Mouse (Mus musculus): ENCODE data around the gene Myo1d. TPM values are rescaled to one million over a fixed set of nuclear protein-coding genes. Genes with fewer than 3 reads are reported as not detected.

The Myo1d gene
- 1.4 and 1.7 TPM in 2 replicates for polyA plus RNA-seq (2015; fragmentation: Nextera tagmentation; extraction: Ambion mirVana)

DNA sequence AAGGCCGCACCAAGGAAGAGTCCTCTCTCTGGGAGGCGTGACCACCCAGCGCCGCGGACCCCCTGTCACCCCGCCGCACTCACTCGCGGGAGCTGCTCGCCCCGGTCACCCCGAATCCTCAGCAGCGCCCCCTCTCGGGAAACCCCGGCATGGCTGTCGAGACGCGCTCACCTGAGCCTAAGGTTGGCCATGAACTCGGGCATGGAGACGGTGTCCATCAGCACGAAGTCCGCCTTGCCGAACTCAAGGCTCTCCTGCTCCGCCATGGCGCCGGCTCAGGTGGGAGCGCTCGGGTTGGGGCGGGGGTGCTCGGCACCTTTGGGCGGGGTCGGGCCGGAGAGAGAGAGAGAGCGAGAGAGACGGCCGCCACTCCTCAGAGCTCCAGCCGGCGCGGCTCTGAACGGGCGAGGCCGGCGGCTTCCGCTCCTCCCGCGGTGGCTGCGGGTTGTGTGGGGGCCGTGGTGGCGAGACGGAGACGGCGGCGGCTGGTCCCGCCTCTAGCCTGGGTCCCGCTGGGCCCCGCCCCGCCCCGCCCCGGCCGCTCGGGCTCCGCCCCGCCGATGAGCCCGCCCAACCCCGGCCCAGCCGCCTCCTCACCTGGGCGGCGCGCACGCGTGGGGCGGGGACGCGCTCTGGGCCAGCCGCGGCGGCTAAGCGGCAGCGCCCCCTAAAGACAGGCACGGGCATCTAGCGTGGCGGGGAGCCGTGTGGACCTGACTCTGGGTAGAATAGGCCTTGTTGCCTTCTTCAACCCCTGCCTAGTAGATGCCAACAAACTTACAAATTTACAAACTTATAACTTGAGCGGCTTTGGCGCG is at the start of gene Myo1d:
Gene Myo1d, minus strand, starts transcription at position 499 of the 818 bp plus-strand sequence.
- under 1% methylated on average over 49 of the region's 87 CpGs for WGBS
- peaks cover 16% of the 10 kb centered on the region for H3K27me3 ChIP-seq
- ATAC-seq = peak; percentile 96
- H3K9ac ChIP-seq = peak within 1 kb of the TSS; percentile 54
- peaks cover 17% of the 10 kb centered on the region for H3K4me1 ChIP-seq
- peak within 1 kb of the TSS; percentile 74 for H3K4me2 ChIP-seq
- H3K9me3 ChIP-seq (replicated peaks) = no peaks in the 10 kb centered on the region
- H3K4me3 ChIP-seq = peak within 1 kb of the TSS; percentile 56
- H3K27ac ChIP-seq = no peak within 1 kb of the TSS
- no peaks in the 10 kb centered on the region for H3K36me3 ChIP-seq (ENCODE audit: poor library complexity, severe bottlenecking)

DNA sequence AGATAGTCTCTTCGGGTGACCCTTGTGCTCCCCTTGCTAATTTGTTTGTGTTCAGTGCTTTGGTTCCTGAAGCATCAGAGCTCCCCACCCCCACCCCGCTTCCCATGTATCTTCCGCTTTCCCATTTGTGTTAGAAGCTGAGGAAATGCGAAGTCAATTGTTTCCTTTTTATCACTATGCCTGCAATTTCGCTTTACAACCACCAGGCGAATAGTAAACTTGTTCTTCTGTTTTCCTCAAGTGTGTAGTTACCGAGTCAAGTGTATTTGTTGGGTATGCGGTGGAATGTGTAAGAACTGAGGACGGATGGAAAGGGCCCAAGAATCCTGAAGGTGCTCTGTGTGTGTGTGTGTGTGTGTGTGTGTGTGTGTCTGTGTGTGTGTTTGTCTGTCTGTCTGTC is 42.0 kb upstream of the Myo1d start:
- Histone ChIP-seq H3K36me3 (ENCODE audit: poor library complexity, severe bottlenecking) (peaks cover 37% of the 10 kb centered on the region), H3K4me3 (no peak overlapping the region), H3K9me3 (replicated peaks) (no peaks in the 10 kb centered on the region), H3K9ac (no peak overlapping the region), H3K4me1 (peaks cover 4% of the 10 kb centered on the region), H3K27me3 (no peaks in the 10 kb centered on the region), H3K27ac (no peak overlapping the region), H3K4me2 (no peak overlapping the region)
- WGBS = 85% methylated on average over 9 of the region's 9 CpGs
- no peak for ATAC-seq

DNA sequence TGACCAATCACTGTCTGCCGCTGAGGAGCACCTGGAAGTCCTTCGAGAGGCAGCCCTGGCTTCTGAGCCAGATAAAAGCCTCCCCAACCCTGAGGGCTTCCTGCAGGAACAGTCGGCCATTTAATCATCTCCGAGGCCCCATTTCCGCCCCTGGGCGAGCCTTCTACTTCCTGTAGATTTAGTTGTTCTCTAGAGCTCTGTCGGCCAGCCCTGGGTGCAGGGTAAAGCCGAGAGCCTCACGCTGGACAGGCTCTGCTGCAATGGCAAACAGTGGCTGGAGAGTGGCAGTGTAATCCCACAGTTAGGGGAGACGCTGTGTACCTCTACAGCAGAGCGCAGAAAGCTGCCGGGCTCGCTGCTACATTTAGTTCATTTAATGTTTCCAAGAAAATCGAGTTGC is 41.5 kb upstream of the Myo1d start:
- 55% methylated on average over 14 of the region's 14 CpGs for WGBS
- Histone ChIP-seq H3K9me3 (replicated peaks) (no peaks in the 10 kb centered on the region), H3K4me2 (no peak overlapping the region), H3K27me3 (no peaks in the 10 kb centered on the region), H3K4me1 (peaks cover 4% of the 10 kb centered on the region), H3K36me3 (ENCODE audit: poor library complexity, severe bottlenecking) (peaks cover 41% of the 10 kb centered on the region), H3K4me3 (no peak overlapping the region), H3K9ac (no peak overlapping the region), H3K27ac (no peak overlapping the region)
- no peak for ATAC-seq

DNA sequence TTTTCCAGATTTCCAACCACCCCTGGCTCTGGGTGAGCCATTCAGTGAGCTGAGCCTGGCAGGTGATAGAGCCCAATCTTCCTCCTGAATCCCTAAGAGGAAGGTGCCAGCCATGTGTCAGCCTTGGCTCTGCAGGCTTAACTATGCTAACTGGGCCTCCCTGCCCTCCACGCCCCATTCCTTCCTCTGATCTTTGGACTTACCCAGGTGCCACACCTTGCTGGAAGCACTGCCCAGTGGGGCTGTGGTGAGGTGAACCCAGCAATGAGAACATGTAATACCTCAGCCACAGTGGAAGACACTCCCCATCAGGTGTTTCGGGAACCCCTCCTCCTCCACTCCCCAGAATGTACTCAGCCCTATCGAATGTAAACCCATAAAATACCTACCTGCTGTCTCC is 40.3 kb upstream of the Myo1d start:
- no peak overlapping the region for H3K4me2 ChIP-seq
- no peak overlapping the region for H3K9ac ChIP-seq
- ATAC-seq = no peak
- H3K9me3 ChIP-seq (replicated peaks) = no peaks in the 10 kb centered on the region
- 90% methylated on average over 3 of the region's 3 CpGs for WGBS
- H3K4me3 ChIP-seq = no peak overlapping the region
- peaks cover 51% of the 10 kb centered on the region for H3K36me3 ChIP-seq (ENCODE audit: poor library complexity, severe bottlenecking)
- H3K4me1 ChIP-seq = peaks cover 4% of the 10 kb centered on the region
- no peaks in the 10 kb centered on the region for H3K27me3 ChIP-seq
- H3K27ac ChIP-seq = no peak overlapping the region

DNA sequence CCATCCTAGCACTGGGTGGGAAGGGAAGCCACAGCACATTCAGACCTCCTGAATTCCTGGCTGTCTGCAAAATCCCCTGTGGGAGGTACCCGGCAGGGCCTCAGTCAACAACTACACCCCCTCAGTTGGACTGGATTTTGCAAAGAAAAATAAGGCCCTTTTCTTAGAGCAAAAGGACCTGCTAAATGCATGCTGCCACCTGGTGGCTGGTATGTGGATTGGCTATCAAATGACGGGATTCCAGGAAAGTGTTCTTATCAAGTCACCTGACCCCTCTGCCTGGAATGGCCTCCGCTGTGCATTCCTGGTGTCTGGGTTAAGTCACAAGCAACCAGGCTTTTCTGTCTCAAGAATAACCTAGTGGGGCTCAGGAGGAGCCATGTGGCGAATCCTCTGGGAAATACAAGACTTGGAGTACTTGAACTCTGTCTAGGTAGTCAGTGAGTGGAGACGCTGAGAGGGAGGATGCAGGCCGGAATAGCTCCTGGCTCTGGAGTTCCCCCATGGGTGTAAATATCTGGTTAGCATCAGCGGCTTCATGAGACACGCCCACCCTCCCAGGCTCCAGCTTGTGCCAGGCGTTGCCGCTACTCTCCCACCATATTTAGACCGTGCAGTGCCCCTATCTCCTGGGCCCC is 38.4 kb upstream of the Myo1d start:
- ATAC-seq = no peak
- H3K9me3 ChIP-seq (replicated peaks) = no peaks in the 10 kb centered on the region
- peaks cover 4% of the 10 kb centered on the region for H3K4me1 ChIP-seq
- no peaks in the 10 kb centered on the region for H3K27me3 ChIP-seq
- H3K27ac ChIP-seq = no peak overlapping the region
- no peak overlapping the region for H3K9ac ChIP-seq
- H3K4me3 ChIP-seq = no peak overlapping the region
- 40% methylated on average over 11 of the region's 11 CpGs for WGBS
- no peak overlapping the region for H3K4me2 ChIP-seq
- H3K36me3 ChIP-seq (ENCODE audit: poor library complexity, severe bottlenecking) = peaks cover 68% of the 10 kb centered on the region

DNA sequence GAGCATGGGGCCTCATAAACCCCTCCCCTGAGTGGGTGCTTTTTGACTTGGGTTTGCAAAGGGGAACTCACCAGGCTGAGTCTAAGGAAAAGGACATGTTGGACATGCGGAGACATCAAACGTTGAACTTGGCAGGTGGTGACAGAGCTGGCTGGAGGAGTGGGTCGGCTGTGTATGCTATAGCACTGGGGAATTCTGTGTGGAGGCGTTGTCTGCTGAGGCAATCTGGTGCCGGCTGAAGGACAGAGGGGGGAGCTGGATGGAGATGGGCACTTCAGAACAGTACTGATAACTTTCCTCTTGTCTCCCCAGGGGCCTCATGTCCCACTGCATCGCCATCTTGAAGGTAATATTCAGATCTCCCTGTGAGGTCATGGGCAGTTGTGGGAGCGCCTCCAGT is 35.5 kb upstream of the Myo1d start:
- H3K36me3 ChIP-seq (ENCODE audit: poor library complexity, severe bottlenecking) = peaks cover 51% of the 10 kb centered on the region

DNA sequence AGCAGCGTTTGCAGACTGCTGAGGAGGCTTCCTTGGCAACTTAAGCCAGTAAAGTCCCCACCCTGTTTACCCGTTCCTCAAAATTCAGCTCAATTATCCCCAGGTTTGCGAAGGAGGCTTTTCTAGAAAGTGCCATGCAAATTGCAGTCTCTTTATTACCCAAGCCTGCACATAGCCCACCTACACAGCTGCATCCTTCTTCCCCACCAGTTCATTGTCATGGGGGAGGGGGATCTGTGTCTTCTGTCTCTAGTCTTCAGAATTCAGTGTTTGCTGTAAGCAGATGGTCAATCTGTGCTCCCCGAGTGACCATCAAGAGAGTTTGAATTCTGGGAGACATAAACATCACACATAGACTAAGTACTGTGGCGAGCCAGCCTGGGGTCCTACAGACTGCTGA is 31.3 kb upstream of the Myo1d start:
- H3K9ac ChIP-seq = peak overlapping the region; percentile 72
- H3K9me3 ChIP-seq (replicated peaks) = no peaks in the 10 kb centered on the region
- peak overlapping the region; percentile 80 for H3K4me2 ChIP-seq
- H3K4me1 ChIP-seq = peaks cover 24% of the 10 kb centered on the region
- H3K4me3 ChIP-seq = peak overlapping the region; percentile 54
- H3K27me3 ChIP-seq = no peaks in the 10 kb centered on the region
- H3K27ac ChIP-seq = no peak overlapping the region
- H3K36me3 ChIP-seq (ENCODE audit: poor library complexity, severe bottlenecking) = peaks cover 37% of the 10 kb centered on the region
- WGBS = 23% methylated on average over 5 of the region's 5 CpGs
- ATAC-seq = no peak

More for the DNA sequence above, 35.5 kb upstream of the Myo1d start:
- WGBS = 88% methylated on average over 7 of the region's 7 CpGs
- Histone ChIP-seq H3K27me3 (no peaks in the 10 kb centered on the region), H3K4me2 (no peak overlapping the region), H3K4me3 (no peak overlapping the region), H3K27ac (no peak overlapping the region), H3K4me1 (peaks cover 22% of the 10 kb centered on the region), H3K9me3 (replicated peaks) (no peaks in the 10 kb centered on the region), H3K9ac (no peak overlapping the region)
- ATAC-seq = no peak

DNA sequence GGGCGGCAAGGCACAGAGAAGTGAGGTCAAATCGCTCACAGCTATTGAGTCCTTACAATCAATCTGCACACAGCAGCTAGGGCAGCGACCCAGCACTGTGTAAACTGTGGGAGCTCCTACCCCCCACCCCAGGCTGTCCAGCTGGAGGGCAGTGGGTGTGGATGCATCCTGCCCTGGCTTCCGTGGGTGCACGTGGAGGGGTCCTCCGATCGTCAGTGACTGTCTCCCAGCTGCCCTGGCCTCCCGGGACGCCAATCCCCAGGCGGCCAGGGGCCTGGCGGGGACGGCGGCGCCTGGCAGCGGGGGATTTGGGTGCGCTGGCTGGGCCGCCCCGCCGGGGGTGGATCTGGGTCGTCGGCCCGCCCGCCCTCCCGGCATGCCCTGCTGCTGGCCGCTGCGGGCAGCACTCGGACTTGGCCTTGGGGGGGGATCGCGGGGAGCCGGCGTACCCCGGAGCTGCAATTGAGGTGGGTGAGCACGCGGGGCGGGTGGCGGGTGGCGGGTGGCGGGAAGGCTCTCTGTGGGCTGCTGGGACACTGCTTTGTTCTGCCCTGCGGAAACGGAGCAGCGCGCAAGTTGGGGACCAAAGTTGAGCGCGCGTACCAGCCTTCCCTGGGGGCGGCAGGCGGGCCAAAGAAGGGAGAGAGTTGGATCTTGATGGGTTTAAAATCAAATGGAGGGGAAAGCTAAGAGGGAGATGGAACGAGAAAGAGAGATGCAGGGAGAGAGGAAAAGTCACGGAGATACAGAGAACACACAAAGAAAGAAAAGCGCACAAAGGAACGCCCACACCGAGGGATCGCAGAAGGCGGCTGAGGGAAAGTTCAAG is 30.4 kb upstream of the Myo1d start, which contains the start of gene Tmem98:
Gene Tmem98, plus strand, starts transcription at position 183 of the 829 bp plus-strand sequence.
- peak; percentile 81 for ATAC-seq
- peak within 1 kb of the TSS; percentile 57 for H3K27ac ChIP-seq
- peaks cover 24% of the 10 kb centered on the region for H3K4me1 ChIP-seq
- H3K27me3 ChIP-seq = no peaks in the 10 kb centered on the region
- H3K4me2 ChIP-seq = peak within 1 kb of the TSS; percentile 80
- H3K9me3 ChIP-seq (replicated peaks) = no peaks in the 10 kb centered on the region; the same call in 1 of the 2 replicates
- WGBS = 1% methylated on average over 51 of the region's 54 CpGs
- H3K36me3 ChIP-seq (ENCODE audit: poor library complexity, severe bottlenecking) = peaks cover 28% of the 10 kb centered on the region; the same call in 1 of the 2 replicates
- H3K4me3 ChIP-seq = peak within 1 kb of the TSS; percentile 54
- peak within 1 kb of the TSS; percentile 72 for H3K9ac ChIP-seq

DNA sequence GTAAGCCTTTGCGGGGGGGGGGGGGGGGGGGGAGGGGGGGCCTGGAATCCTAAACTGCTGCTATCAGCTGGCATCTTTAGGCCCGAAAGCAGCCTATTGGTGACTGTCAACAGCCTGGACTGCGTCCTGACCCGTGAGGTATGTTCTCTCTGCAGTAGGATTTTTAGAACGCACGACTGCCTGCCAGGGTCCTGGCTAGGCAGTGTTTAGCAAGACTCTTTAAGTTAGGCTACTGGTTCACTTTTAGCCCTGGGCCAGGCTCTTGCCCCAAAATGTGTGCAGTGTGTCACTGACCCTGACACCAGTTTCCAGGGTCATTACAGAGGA is 29.8 kb upstream of the Myo1d start:
- 44% methylated on average over 5 of the region's 6 CpGs for WGBS
- Histone ChIP-seq H3K9me3 (replicated peaks) (no peaks in the 10 kb centered on the region; the same call in 1 of the 2 replicates), H3K27ac (peak overlapping the region; percentile 57), H3K36me3 (ENCODE audit: poor library complexity, severe bottlenecking) (peaks cover 22% of the 10 kb centered on the region; the same call in 1 of the 2 replicates), H3K9ac (peak overlapping the region; percentile 72), H3K4me3 (peak overlapping the region; percentile 54; the same call in 1 of the 2 replicates), H3K4me2 (peak overlapping the region; percentile 80), H3K27me3 (no peaks in the 10 kb centered on the region), H3K4me1 (peaks cover 24% of the 10 kb centered on the region)
- ATAC-seq = peak; percentile 41; the same call in 1 of the 2 replicates

DNA sequence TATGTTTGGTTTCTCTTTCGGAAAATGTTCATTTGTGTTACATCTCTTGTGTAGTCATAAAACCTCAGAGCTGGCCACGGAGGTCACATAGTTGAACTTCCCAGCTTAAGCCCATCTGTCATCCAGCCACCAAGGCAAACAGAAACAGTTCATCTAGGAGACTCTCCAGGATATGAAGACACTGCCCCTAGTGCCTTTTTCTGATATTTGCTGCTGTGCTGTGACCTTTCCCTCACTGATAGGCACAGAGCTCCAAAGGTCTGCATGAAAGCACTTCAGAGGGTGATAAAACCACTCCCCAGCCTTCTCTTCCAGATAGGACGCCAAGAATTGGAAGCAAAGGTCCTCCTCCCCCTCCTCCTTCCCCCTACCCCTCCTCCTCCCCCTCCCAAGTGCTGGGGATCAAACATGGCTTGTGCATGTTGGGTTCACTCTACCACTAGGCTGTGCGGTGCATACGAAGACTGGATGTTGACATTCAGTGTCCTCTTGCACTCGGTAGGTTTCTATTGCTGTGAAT is 28.8 kb upstream of the Myo1d start:
- H3K4me3 ChIP-seq = no peak overlapping the region
- H3K27ac ChIP-seq = no peak overlapping the region
- ATAC-seq = no peak
- H3K36me3 ChIP-seq (ENCODE audit: poor library complexity, severe bottlenecking) = peaks cover 12% of the 10 kb centered on the region; the same call in 1 of the 2 replicates
- H3K4me2 ChIP-seq = no peak overlapping the region
- H3K9me3 ChIP-seq (replicated peaks) = no peaks in the 10 kb centered on the region; the same call in 1 of the 2 replicates
- no peak overlapping the region for H3K9ac ChIP-seq
- H3K27me3 ChIP-seq = no peaks in the 10 kb centered on the region
- WGBS = 77% methylated on average over 6 of the region's 6 CpGs
- peaks cover 24% of the 10 kb centered on the region for H3K4me1 ChIP-seq

DNA sequence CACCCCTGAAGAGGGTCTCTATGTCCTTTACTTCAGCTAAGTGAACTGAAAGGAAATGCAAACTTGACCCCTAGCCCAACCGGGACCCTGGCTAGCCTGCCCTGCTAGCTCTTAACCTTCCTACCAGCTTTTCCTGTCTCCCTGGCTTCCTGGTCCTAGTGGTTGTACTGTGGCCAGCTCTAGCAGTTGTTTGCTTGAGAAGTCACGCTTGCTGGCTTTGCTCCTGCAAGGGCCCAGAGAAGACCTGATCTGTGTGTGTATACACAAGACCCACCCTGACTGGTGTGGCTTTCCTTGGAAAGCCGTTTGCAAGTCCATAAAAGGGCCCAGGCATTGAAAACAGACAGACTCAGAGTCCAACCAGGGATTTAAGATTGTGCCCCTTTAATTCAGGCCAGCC is 22.9 kb upstream of the Myo1d start:
- Histone ChIP-seq H3K4me2 (no peak overlapping the region), H3K9ac (no peak overlapping the region), H3K9me3 (replicated peaks) (no peaks in the 10 kb centered on the region; the same call in 1 of the 2 replicates), H3K27me3 (0 out of 2 replicates have a peak, but pooled peaks cover 3% of the 10 kb centered on the region), H3K36me3 (ENCODE audit: poor library complexity, severe bottlenecking) (no peaks in the 10 kb centered on the region), H3K27ac (no peak overlapping the region), H3K4me1 (no peaks in the 10 kb centered on the region), H3K4me3 (no peak overlapping the region)
- ATAC-seq = no peak
- 65% methylated on average over 3 of the region's 3 CpGs for WGBS

Measured in forebrain, embryonic 13.5 days (tissue).